Mouse (Mus musculus): ENCODE data around the gene Rps18. TPM values are rescaled to one million over a fixed set of nuclear protein-coding genes. Genes with fewer than 3 reads are reported as not detected.
A peak's percentile ranks its signal among the peaks of the same experiment; 100 is the strongest.

The Rps18 gene
- total RNA-seq, 2 experiments from 2014 or later: 330 to 347 TPM

- no peak for DNase-seq
Observed at GRCm38 (mm10) chr17:33947430-33948089, 8.2 kb downstream of the Rps18 start.

GRCm38 (mm10) chr17:33943454-33943853, 12.3 kb downstream of the Rps18 start:
- DNase-seq: no peak

DNA sequence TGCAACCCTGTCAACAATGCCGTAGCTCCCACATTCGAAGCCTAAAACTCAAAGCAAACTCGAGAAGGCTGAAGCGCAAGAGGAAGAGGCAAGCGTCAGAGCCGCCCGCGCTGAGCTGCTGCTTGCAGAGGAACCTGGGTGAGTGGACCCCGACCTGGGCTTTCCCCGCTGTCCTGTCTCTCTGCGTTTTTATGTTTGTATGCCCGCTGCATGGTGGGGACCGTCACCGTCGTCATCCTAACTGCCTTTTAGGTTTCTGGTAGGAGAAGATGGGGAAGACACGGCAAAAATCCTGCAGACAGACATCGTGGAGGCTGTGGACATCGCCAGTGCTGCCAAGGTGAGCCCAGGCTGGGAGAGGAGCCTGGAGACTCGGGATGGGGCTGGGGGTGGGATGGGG, 14.4 kb downstream of the Rps18 start:
- no peak for DNase-seq

- no peak for DNase-seq
Observed at GRCm38 (mm10) chr17:33940981-33941380, 14.8 kb downstream of the Rps18 start.

DNA sequence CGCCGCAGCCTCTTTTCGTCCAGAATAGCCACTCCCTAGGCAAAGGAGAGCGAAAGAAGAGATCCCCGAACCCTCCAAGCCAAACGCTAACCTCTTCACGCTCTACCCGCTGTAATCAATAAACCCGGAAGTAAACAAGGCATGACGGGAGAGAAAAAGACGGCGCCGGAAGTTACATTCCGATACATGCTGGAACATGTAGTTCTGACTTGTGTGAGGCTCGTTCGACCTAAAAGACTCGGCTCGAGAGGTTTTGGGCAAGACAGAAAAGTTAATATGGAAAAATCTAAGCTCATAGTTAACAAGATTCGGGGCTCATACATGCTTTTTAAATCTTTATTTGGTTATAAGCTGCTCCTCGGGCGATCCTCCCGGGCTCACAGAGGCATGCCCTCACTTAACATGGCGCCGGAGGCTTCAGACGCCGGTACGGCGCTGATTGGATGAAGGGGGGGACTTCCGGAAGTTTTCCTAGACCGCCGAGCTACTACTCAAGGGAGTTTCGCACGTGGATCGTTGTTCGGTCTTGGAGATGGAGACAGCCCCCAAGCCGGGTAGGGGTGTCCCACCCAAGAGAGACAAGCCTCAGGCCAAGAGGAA, 15.5 kb downstream of the Rps18 start, which contains the start of the genes Pfdn6 and Wdr46:
TSS of gene Pfdn6 (minus strand) at position 138 of the 600 bp plus-strand sequence.
TSS of gene Wdr46 (plus strand) at position 455 of the 600 bp plus-strand sequence.
- peak; percentile 73 for DNase-seq

GRCm38 (mm10) chr17:33938783-33939182, 17.0 kb downstream of the Rps18 start:
- DNase-seq: no peak

GRCm38 (mm10) chr17:33936993-33937392, 18.8 kb downstream of the Rps18 start:
- no peak for DNase-seq

- no peak for DNase-seq
Observed at GRCm38 (mm10) chr17:33935422-33936055, 20.3 kb downstream of the Rps18 start.

GRCm38 (mm10) chr17:33932970-33933369, 22.8 kb downstream of the Rps18 start:
- DNase-seq: no peak

DNA sequence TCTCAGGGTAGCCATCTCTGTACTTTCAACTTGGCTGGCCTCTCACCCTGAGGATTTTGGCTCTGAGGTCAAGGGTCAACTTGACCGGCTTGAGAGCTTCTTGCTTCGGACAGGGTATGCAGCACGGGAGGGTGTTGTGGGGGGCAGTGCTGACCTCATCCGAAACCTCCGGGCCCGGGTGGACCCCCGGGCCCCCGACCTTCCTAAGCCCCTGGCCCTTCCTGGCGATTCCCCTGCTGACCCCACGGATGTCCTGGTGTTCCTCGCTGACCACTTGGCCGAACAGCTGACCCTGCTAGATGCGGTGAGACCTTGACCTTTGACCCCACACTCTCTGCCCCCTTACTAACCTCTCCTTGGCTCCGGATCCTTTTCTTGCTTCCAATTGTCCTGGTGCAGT, 23.4 kb downstream of the Rps18 start:
- no peak for DNase-seq

DNA sequence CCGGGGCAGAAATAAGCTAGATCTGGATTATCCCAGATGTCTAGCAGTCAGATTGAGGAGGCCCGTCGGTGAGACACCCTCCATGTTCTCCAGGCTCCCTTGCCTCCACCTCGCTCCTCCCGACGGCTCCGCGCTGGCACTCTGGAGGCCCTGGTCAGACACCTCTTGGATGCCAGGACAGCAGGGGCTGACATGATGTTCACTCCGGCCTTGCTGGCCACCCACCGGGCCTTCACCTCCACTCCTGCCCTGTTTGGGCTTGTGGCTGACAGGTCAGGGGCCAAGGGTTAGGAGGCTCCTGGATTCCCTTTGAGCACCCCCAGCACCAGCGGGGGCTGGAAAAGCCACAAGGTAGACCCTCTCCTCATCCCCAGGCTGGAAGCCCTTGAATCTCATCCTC, 23.9 kb downstream of the Rps18 start:
- DNase-seq: no peak

- DNase-seq: no peak
Observed at GRCm38 (mm10) chr17:33931159-33931866, 24.5 kb downstream of the Rps18 start.

GRCm38 (mm10) chr17:33930280-33931158, 25.3 kb downstream of the Rps18 start:
- no peak for DNase-seq

- DNase-seq: peak; percentile 91
Observed at GRCm38 (mm10) chr17:33929371-33930279, 26.2 kb downstream of the Rps18 start, which contains the start of gene Rgl2. Gene Rgl2, plus strand, starts transcription at chr17:33929543.

GRCm38 (mm10) chr17:33928251-33928947, 27.4 kb downstream of the Rps18 start:
- DNase-seq: no peak

GRCm38 (mm10) chr17:33926207-33926932, 29.4 kb downstream of the Rps18 start:
- no peak for DNase-seq

- DNase-seq: no peak
Observed at GRCm38 (mm10) chr17:33925406-33926116, 30.2 kb downstream of the Rps18 start.

GRCm38 (mm10) chr17:33924577-33925283, 31.1 kb downstream of the Rps18 start:
- DNase-seq: no peak
